Mouse (Mus musculus) mesoderm, embryonic 11.5 days (tissue): Measurements from ENCODE around the gene Corin.

Source experiments
- DNase-seq: peaks from one replicate; pipeline ENCODE4 v3.0.0-alpha.2; 2012; ENCODE audit warnings: low read depth, low spot score

The Corin gene

GRCm38 (mm10) chr5:72503531-72504523 is at the start of gene Corin:
Gene Corin, minus strand, starts transcription at chr5:72504473.
- no peak for DNase-seq

GRCm38 (mm10) chr5:72551209-72551608 is 46.9 kb upstream of the Corin start:
- no peak for DNase-seq

GRCm38 (mm10) chr5:72528896-72529295 is 24.6 kb upstream of the Corin start:
- DNase-seq, result no peak

- DNase-seq, result no peak
Observed at GRCm38 (mm10) chr5:72513808-72514207, 9.5 kb upstream of the Corin start.

- DNase-seq, result peak; percentile 43
Observed at GRCm38 (mm10) chr5:72505740-72506139, 1.5 kb upstream of the Corin start.

DNA sequence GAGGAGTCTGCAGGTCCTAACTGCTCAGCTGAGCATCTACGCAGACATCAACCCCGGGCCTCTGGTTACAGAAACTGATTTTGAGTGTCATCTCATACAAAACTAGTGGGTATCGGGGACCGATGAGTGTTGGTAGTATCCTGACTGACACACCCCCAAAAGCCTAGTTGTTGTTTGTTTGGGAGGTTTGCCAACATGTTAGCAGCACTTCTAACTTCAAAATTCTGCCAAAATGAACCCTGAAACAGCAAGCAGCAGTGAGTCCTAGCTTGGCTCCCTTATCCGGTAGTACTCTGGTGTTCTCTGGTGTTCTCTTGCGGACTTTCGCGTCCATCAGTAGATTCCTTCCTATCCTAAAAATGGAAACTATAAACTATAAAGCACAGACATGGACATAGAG is 1.5 kb downstream of the Corin start:
- DNase-seq, result no peak

GRCm38 (mm10) chr5:72501763-72502162 is 2.5 kb downstream of the Corin start:
- DNase-seq, result no peak

DNA sequence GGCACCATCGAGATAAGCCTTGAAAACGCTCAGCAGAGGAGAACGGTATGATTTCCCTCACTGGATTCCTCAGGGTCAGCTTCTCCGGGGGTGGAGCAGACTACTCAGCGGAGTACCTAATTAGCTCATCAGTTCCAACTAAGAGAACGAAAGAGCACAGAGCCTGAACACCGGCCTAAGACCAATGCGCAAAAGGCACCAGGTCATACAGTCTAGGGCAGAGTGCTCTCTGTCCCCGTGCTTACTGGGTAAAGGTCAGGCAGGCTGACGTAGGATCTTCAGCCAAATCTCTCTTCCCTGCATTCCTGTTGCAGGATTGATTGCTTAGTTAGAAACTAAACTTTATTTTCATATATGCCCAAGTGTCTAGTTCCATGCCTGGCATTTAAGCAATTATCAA is 6.0 kb downstream of the Corin start:
- no peak for DNase-seq

DNA sequence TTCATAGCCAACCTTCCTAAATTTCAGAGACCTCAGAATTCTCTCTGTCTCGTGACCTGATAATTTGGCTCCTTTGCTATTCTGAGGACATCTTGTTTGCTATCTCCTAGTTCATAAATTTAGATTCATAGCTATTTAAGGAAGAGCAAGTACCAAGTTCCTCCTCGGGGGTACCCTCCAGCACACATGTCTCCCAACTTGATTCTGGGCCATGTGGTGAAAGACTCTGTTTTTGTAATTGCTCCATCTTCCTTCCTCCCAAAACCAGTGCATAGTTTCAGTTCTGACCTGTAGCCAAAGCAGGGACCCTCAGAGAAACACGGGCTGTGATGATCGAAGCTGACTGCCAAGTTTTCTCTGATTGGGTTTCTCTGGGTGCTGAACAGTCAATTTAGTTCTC is 7.5 kb downstream of the Corin start:
- no peak for DNase-seq

DNA sequence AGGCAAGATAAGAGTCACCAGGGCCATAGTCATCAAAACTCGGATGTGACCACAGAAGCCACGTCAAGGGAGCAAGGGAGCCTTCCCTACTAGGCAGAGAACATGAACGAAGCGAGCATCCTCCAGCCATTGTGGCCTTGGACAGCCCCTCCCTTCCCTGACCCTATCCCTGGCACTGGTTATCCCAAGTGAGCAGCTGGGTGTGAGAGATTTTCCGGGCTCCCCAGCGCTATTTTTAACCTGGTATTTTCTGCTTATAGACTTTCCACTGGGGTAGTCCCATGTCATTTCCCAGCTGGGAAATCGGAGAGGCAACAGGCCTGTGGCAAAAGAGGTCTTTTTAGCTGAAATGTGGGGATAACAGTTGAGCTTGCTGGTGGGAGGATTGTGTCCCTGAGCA is 10.4 kb downstream of the Corin start:
- DNase-seq, result no peak

GRCm38 (mm10) chr5:72491232-72491631 is 13.0 kb downstream of the Corin start:
- no peak for DNase-seq

- peak; percentile 79 for DNase-seq
Observed at GRCm38 (mm10) chr5:72480456-72480855, 23.8 kb downstream of the Corin start.

DNA sequence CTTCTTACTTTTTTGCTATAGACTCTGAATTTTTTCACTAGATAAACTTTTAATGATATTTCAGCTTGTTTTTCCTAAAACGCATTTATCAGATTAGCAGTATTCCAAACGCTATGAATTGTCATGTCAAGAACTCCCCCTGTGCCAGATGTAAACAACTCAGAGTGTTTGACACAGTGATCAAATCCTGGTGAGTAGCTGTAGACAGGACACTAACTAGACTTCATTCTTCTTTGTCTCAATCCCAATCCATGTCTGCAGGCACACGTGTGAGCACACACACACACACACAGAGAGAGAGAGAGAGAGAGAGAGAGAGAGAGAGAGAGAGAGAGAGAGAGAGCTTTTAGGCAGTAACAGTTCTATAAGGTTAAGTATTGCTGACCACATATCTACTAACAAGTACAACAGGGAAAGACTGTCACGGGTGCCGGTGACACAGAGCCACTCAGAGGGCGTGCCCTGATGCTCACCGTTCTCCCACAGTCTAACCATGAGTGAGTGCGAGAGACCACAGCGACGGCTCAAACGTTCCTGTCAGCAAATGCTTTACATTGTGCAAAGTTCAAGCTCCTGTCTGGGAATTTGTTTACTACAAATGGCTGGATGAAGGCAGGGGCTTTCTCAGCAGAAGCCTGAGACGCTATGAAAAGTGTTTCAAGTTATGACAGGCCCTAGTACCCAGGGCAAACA is 31.8 kb downstream of the Corin start:
- no peak for DNase-seq

GRCm38 (mm10) chr5:72471746-72472145 is 32.5 kb downstream of the Corin start:
- DNase-seq, result no peak

DNA sequence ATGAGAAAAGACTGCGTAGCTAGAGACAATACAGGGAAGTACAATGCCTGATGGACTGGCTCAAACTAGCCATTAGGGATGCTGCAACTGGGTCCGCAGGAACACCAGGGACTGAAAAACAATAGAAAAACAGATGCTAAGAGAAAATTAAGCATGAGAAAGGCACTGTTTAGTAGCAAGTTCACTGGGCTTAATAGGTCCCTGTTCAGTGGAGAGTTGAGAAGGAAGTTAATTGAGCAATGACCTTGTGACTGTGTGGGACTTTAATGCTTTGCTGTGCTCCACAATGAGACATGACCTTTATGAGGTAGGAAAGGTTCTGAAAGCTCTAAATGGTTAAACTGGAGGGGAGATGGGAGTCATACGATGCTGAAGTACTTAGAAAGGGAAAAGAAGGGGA is 39.3 kb downstream of the Corin start:
- no peak for DNase-seq

DNA sequence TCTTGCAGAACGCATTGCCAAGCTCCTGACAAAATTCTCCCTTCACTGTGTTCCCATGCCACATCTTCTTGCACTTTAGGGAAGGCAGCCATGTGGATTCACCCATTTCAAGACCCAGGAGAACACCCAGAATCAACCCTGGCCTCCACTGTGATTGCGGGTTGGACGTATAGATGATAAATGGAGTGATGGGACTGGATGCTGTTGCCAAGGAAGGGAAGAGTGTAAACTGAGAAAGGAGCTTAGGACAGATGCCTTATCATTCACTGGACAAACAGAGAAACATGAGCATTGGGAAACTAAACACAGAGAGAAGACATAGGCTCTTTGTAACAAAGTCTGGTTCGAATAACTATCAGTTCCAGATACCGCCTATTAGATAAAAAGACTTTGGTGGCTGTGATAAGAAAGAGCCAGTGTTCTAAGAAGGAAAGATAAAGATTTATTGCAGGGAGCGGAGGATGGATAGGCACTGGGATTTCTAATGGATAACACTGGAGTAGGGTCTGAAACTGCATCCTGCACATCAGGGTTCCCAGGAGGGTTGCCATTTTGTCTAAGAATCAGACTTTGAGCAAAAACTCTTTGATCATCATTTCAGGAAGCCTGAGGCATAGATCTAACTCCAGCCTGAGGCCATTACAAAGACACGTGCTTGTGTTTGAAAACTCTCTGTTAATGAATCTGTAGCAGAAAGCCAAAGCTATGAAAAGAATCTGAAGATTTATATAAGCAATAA is 44.7 kb downstream of the Corin start:
- DNase-seq, result peak; percentile 63

GRCm38 (mm10) chr5:72453690-72454089 is 50.6 kb downstream of the Corin start:
- DNase-seq, result no peak

DNA sequence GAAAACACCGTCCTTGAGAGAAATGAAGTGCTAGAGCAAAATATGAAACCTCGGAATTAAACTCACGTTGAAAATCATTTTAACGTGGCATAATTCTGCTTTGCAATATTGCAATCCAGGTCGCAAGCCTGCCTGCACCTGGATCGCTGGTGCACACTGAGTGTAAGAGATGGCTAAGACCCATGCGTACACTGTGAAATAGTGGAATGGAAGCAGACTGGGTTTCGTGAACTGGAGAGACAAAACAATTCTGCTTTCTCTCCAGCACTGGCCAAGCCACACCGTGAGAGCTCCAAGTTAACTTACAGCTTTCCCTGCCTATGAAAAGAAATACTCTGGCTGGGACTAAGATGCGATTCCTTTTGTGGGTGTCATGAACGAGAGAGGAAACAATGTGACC is 51.1 kb downstream of the Corin start:
- no peak for DNase-seq

DNA sequence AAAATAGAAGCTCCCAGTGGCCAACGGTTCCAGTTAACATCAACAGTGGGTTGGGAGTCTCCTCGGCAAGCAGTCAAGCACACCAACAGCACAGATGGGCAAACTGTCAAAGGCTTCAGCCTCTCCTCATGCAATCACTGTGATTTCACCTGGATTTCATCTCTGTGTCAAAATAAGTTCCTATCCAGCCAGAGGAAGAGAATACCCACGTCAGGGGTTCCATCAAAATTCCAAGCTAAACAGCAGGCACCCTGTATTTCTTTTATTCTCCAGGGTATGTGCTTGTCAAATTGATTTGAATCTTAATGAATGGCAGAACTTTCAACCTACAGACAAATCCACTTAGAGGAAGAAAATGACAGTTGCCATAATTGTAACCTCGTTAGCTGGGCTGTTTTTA is 51.5 kb downstream of the Corin start:
- DNase-seq, result no peak

DNA sequence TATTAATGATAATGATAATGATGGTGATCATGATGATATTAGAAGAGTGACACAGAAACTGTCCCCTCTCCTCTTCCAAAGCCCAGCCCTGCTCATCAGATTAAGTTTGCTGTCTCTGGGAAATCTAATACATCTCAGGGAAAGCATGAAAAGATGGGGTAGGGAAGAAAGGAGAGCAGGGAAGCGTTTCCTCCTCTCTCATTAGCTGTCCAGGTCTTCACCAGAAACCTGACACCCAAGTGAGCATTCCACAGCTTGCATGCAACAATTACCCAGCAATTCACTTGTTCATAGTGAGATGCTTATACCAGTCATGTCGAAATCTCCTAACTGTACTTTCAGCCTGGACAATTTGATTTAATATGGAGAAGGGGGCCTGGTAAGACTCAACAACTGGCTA is 55.4 kb downstream of the Corin start:
- DNase-seq, result no peak

- no peak for DNase-seq
Observed at GRCm38 (mm10) chr5:72446104-72446503, 58.2 kb downstream of the Corin start.

- DNase-seq, result no peak
Observed at GRCm38 (mm10) chr5:72443946-72444345, 60.3 kb downstream of the Corin start.
